Mouse (Mus musculus): ENCODE data around the gene Ankrd40. TPM values are rescaled to one million over a fixed set of nuclear protein-coding genes. Genes with fewer than 3 reads are reported as not detected.

Ankrd40 gene
- total RNA-seq, 2 experiments from 2014 or later, result 213 to 228 TPM

GRCm38 (mm10) chr11:94346611-94347010, 18.8 kb downstream of the Ankrd40 start:
- intact Hi-C loops (cut with DNase I), result no loop called here
- peak; percentile 42 to 43 for DNase-seq

DNA sequence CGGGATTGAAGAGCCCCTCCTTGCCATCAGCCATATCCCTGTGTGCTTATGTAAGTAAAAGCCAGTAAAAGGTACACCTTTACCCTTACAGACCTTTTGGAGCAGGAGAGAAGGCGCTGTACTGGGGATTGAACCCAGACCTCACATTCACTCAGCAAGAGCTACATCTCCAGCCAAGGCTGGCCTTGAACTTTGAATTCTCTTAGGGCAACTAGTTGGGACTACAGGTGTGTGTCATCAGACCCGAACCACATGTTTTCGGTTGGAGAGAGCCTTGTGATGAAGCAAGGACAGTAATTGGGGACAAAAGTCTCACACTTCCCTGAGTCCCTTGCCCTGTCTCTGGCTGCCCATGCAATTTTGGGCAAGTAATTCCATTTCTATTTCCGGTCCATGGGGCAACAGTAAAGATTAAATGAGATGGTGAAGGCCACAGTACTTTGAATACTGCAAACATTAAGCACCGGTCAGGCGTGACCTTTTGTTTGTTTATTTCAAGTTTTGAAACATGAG, 19.3 kb downstream of the Ankrd40 start:
- DNase-seq, result no peak
- intact Hi-C loops (cut with DNase I), result no loop called here

DNA sequence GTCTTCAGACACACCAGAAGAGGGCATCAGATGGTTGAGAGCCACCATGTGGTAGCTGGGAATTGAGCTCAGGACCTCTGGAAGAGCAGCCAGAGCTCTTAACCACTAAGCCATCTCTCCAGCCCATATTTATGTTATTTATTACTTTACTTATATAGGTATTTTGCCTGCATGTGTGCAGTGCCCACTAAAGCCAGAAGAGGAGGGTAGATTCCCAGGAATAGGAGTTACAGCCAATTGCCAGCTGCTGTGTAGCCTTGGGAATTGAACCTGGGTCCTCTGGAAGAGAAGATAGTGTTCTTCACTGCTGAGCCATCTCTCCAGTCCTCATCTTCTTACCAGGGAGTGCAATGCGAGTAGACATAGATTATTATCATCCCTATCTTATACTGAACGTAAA, 22.0 kb downstream of the Ankrd40 start:
- DNase-seq, result no peak
- intact Hi-C loops (cut with DNase I), result no loop called here

- intact Hi-C loops (cut with DNase I), result no loop called here
- no peak for DNase-seq
Measured at GRCm38 (mm10) chr11:94350337-94350736, 22.5 kb downstream of the Ankrd40 start.

DNA sequence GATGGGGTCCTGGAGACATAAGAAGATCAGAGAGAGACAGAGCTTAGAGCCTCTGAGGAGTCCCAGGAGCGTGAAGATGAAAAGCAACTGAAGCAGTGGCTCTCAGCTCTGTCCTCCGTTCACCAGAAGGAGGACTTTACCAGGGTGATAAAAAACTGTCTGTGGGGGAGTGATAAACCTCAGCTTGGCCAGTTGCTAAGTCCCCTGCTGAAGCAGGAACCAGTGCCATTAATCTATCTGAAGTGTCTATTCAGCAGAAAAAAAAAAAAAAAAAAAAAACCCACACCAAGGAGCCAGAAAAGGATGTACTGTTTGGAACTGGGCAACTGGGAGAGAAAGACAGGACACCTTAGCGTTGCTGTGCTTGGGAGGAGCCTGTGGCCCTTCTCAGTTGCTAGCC, 23.3 kb downstream of the Ankrd40 start:
- DNase-seq, result no peak
- intact Hi-C loops (cut with DNase I), result no loop called here

- intact Hi-C loops (cut with DNase I), result loop anchor here (2.0 kb wide), 1 partner anchor 37 kb away; the partner anchor contains the start of gene Abcc3
- no peak for DNase-seq
Measured at GRCm38 (mm10) chr11:94355521-94356217, 27.9 kb downstream of the Ankrd40 start.

DNA sequence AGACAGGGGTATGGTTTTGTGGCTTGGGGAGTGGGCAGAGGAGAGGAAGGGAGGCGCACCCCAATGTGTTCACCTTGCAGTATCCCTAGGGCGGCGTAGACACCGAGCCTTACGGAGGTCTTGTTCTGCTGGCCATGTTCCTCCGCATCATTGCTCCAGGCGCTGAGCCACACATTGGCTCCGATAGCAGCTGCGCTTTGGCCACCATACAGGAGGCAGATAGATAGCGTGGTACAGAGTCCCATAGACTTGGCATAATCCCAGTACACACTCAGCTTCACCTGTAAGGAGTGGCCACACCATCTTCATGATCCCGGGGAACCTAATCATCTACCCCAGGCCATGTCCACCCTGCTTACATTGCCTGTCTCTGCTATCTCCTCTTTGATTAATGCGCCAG, 31.4 kb downstream of the Ankrd40 start:
- DNase-seq, result no peak
- intact Hi-C loops (cut with DNase I), result no loop called here

- no peak for DNase-seq
- intact Hi-C loops (cut with DNase I), result no loop called here
Measured at GRCm38 (mm10) chr11:94361166-94361870, 33.5 kb downstream of the Ankrd40 start.

DNA sequence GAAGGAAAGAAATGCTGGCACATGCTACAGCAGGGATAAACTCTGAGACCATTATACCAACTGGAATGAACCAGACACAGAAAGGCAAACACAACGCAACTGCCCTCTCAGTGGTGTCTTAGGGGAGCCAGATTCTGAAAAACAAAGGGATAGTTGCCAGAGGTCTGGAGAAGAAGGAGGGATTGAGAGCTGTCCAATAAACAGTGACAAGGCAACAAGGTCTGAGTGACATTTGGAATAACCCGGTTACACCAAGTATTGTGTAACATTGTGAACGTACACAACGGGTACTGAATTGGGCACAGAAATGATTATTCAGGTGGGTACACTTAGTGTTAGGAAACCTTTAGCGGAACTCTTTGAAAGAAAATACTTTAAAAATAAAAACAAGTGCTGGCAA, 34.3 kb downstream of the Ankrd40 start:
- DNase-seq, result no peak
- intact Hi-C loops (cut with DNase I), result no loop called here

DNA sequence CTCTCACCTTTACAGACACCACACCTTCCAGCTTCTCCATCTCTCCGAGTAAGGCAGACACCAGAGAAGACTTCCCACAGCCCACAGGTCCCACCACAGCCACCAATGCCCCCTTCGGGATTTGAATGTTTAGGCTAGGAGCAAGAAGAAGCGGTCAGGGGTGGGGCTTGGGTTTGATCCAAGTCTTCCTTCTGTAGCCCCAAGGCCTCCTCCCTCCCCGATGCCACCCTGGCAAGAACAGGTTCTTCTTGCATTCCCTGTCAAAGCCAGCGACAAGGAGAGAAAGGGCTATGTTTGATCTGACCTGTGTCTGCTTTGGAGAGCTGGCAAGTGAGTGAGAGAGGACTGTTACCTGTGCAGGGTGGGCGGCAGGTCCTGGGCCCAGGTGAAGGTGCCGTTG, 35.9 kb downstream of the Ankrd40 start:
- intact Hi-C loops (cut with DNase I), result no loop called here
- DNase-seq, result no peak

GRCm38 (mm10) chr11:94365340-94365739, 37.5 kb downstream of the Ankrd40 start:
- intact Hi-C loops (cut with DNase I), result no loop called here
- DNase-seq, result no peak

- DNase-seq, result no peak
- intact Hi-C loops (cut with DNase I), result no loop called here
Measured at GRCm38 (mm10) chr11:94369981-94370380, 42.2 kb downstream of the Ankrd40 start.

GRCm38 (mm10) chr11:94370809-94371208, 43.0 kb downstream of the Ankrd40 start:
- no peak for DNase-seq
- intact Hi-C loops (cut with DNase I), result no loop called here

GRCm38 (mm10) chr11:94374276-94374948, 46.6 kb downstream of the Ankrd40 start:
- no peak for DNase-seq
- intact Hi-C loops (cut with DNase I), result no loop called here

GRCm38 (mm10) chr11:94379061-94379460, 51.3 kb downstream of the Ankrd40 start:
- intact Hi-C loops (cut with DNase I), result no loop called here
- no peak for DNase-seq

DNA sequence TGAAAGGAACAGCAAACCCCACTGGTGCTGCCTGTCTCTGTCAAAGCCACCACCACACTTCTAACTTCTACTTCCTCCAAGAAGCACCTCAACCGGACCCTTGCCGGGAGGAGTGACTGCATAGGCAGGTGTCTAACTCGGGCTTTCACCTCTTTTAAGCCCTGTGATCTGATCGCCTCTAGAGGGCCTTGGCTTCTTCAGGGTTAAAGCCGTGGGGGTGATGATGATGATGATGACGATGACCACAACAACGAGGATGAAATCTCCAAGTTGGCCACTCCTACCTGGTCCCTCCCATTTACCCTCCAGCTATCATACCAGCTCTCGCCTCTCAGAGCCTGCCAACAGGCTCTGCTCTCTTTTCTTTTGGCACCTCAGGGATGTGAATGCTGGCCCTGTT, 51.9 kb downstream of the Ankrd40 start:
- intact Hi-C loops (cut with DNase I), result no loop called here
- DNase-seq, result no peak

DNA sequence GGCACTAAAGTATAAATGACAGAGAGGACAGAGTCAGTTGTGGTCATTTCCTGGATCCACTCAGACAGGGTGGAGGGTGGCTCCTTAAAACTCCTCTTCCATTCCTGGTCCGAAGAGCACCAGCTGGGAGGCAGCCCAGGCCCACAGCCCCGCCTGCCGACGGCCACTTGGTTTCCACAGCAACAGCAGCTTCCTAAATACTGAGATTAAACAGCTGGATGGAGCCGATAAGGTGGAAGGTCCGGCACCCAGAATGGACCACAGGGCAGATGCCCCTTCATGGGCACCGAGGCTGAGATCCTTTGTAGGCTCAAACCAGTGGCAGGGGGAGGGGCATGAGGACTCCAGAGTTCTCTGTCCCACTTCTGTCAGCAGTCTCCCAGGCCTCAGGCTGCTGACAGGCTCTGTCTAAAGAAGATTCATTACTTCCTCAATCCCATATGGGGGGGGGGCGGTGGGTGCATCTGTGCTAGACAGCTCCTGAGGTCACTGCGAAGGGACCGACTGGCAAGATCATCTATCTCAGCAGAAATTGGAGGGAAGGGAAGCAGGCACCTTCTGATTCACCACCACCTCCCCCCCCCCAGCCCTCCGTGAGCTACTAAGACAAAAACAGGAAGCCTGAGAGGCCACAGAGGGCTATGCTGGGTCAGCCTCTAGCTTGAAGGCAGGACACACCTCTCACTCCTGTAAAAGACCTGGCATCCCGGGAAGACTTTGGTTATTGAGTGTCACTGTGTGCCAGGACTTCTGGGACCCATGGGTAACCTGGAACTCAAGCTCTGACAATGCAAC, 58.4 kb downstream of the Ankrd40 start:
- intact Hi-C loops (cut with DNase I), result no loop called here
- peak; percentile 49 to 58 for DNase-seq

GRCm38 (mm10) chr11:94387756-94388155, 60.0 kb downstream of the Ankrd40 start:
- DNase-seq, result no peak
- intact Hi-C loops (cut with DNase I), result no loop called here

DNA sequence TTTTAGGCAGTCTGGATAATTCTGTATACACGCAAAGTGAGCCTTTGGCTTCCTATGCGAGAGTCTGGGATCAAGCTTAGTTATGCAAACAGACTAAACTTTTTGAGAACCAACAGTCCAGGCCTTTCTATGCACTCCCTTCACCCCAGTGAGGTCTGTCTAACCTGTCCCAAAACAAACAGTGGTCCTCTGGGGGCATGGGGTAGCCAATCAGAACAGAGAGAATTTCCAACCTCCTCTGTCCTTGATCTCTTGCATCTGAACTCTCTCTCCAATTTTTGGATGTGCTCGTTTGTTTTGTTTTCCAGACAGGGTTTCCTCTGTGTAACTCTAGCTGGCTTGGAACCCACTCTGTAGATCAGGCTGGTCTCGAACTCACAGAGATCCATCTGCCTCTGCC, 61.2 kb downstream of the Ankrd40 start:
- intact Hi-C loops (cut with DNase I), result no loop called here
- no peak for DNase-seq

DNA sequence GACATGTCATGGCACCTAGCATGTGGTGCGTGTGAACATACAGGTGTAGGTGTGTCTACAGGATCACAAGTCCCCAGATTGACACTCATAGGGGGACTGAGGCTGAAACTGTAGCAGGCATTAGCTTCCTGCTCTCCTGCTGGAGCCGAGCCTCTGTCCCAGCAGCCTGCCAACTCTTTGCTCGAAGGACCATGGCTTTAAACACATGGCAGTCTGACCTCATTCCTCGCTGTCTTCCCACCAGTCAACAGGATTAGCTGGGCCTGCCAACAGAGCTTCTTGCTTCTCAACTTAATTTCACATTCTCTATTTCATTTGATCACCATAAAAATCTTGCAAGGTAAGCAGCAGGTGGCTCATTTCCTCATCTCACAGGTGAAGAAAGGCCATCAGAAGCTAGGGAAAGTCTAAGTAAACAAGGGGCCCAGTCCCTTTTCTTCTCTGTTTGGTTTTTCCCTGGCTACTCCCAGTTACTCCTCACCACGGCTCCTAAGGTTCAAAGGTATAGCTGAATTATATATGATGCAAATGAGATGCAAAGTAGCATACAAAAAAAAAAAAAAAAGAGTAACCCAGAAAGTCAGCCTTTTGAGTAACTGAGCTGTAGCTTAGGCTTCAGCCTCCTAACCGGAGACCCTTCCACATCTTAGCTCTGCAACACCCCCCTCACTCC, 62.1 kb downstream of the Ankrd40 start:
- no peak for DNase-seq
- intact Hi-C loops (cut with DNase I), result no loop called here

Data from heart, postnatal 10 days (tissue).